Mouse (Mus musculus) c-Kit-positive CD71-negative TER-119-negative erythroid progenitor cells, embryonic 14.5 days (primary cell): ENCODE measurements at regions not wholly inside any gene's neighbourhood (a gene's known extent, or its start where the extent isn't known, plus 50 kb on each side); places are given as distances from the start of the nearest gene placed in this dataset.

ENCODE experiments used
- DNase-seq: peaks from one replicate; pipeline ENCODE4 v3.0.0-alpha.2; 2013; ENCODE audit warnings: low read depth

- DNase-seq, result no peak
Observed at GRCm38 (mm10) chr12:25382961-25383360, 286.0 kb upstream of the Id2 start.

- no peak for DNase-seq
Observed at GRCm38 (mm10) chr12:25382475-25382874, 285.5 kb upstream of the Id2 start.

- no peak for DNase-seq
Observed at GRCm38 (mm10) chr12:25381619-25382018, 284.7 kb upstream of the Id2 start.

- no peak for DNase-seq
Observed at GRCm38 (mm10) chr12:25379996-25380395, 283.1 kb upstream of the Id2 start.

- DNase-seq, result no peak
Observed at GRCm38 (mm10) chr12:25379016-25379415, 282.1 kb upstream of the Id2 start.

- DNase-seq, result no peak
Observed at GRCm38 (mm10) chr12:25378036-25378645, 281.2 kb upstream of the Id2 start.

GRCm38 (mm10) chr12:25376451-25376850 lies 279.5 kb upstream of the Id2 start:
- no peak for DNase-seq

- no peak for DNase-seq
Observed at GRCm38 (mm10) chr12:25367541-25367940, 270.6 kb upstream of the Id2 start.

GRCm38 (mm10) chr12:25365600-25366267 lies 268.8 kb upstream of the Id2 start:
- no peak for DNase-seq

- no peak for DNase-seq
Observed at GRCm38 (mm10) chr12:25364966-25365568, 268.1 kb upstream of the Id2 start.

GRCm38 (mm10) chr12:25363839-25364238 lies 266.9 kb upstream of the Id2 start:
- DNase-seq, result no peak

GRCm38 (mm10) chr12:25363341-25363740 lies 266.4 kb upstream of the Id2 start:
- DNase-seq, result no peak

- DNase-seq, result no peak
Observed at GRCm38 (mm10) chr12:25362771-25363170, 265.8 kb upstream of the Id2 start.

GRCm38 (mm10) chr12:25360726-25361125 lies 263.8 kb upstream of the Id2 start:
- no peak for DNase-seq

- no peak for DNase-seq
Observed at GRCm38 (mm10) chr12:25359931-25360330, 263.0 kb upstream of the Id2 start.

GRCm38 (mm10) chr12:25358846-25359525 lies 262.0 kb upstream of the Id2 start:
- DNase-seq, result no peak

- DNase-seq, result no peak
Observed at GRCm38 (mm10) chr12:25356774-25357173, 259.8 kb upstream of the Id2 start.

GRCm38 (mm10) chr12:25355217-25355616 lies 258.3 kb upstream of the Id2 start:
- no peak for DNase-seq

- no peak for DNase-seq
Observed at GRCm38 (mm10) chr12:25353402-25353896, 256.5 kb upstream of the Id2 start.

- no peak for DNase-seq
Observed at GRCm38 (mm10) chr12:25352160-25352559, 255.2 kb upstream of the Id2 start.

- DNase-seq, result no peak
Observed at GRCm38 (mm10) chr12:25344354-25344753, 247.4 kb upstream of the Id2 start.

GRCm38 (mm10) chr12:25338771-25339170 lies 241.8 kb upstream of the Id2 start:
- DNase-seq, result no peak

- DNase-seq, result no peak
Observed at GRCm38 (mm10) chr12:25335930-25336329, 239.0 kb upstream of the Id2 start.
